Comparison of ENCODE assay signal across 24 mouse cellular contexts in the genomic region with DNA sequence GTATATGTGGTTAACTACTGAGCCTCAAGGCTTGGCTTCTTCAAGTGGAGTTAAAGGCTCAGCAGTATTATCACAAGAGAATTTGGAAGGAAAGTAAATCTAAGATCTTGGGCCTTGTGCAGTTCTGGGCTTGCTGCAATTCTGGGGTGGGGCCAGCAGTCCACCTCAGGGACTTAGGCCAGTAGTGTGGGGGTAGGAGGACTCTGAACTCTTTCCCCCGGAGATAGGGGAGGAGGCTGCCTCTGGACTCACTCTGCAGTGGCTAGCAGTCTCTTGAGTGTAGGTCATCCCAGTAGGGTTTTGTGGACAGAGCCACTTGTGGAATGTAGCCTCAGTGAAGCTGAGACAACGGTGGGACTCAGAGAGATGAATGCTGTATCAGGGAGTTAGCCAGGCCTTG. TPM values are rescaled to one million over a fixed set of nuclear protein-coding genes. Genes with fewer than 3 reads are reported as not detected.
"Had no signal": no experiment of that assay in that cellular context is flagged by ENCODE, and none has a peak within 500 bp of the region (broad histone marks: within the 10 kb centered on the region; RNA-seq: fewer than 3 reads in every experiment).

No protein-coding gene starts in this region.

- ATAC-seq: intestine, postnatal 0 days had no signal

- H3K9ac ChIP-seq: hindbrain, embryonic 15.5 days; limb, embryonic 15.5 days; lung, embryonic 14.5 days; neural tube, embryonic 15.5 days; stomach, embryonic 15.5 days had no signal

- H3K4me2 ChIP-seq: hindbrain, embryonic 15.5 days; limb, embryonic 15.5 days; lung, embryonic 14.5 days; neural tube, embryonic 15.5 days; stomach, embryonic 15.5 days had no signal

- DNase-seq: lung, embryonic 14.5 days; lung, postnatal 10 days; lung, postnatal 4 days; midbrain, embryonic 14.5 days; spleen, adult 18-20 months; thymus, adult 2 months; thymus, postnatal 25 days had no signal

- H3K27me3 ChIP-seq: hindbrain, embryonic 15.5 days; limb, embryonic 15.5 days; neural tube, embryonic 15.5 days; stomach, embryonic 15.5 days had no signal

- H3K4me3 ChIP-seq: hindbrain, embryonic 15.5 days; limb, embryonic 15.5 days; midbrain, embryonic 10.5 days; myocyte; neural tube, embryonic 15.5 days; stomach, embryonic 15.5 days had no signal

- H3K9me3 ChIP-seq: hindbrain, embryonic 15.5 days; limb, embryonic 15.5 days; midbrain, embryonic 10.5 days; neural tube, embryonic 15.5 days; stomach, embryonic 15.5 days had no signal

- H3K27ac ChIP-seq: hindbrain, embryonic 15.5 days; limb, embryonic 15.5 days; midbrain, embryonic 10.5 days; neural tube, embryonic 15.5 days; stomach, embryonic 15.5 days had no signal

RNA-seq across cellular contexts. Expression of a gene that starts 19.7 kb away (rescaled TPM):
- total RNA-seq: megakaryocyte, adult 5-6 weeks had no signal
- polyA plus RNA-seq: hindbrain, embryonic 15.5 days; intestine, postnatal 0 days; large intestine, adult 2 months; limb, embryonic 11.5 days; limb, embryonic 15.5 days; midbrain, embryonic 14.5 days; neural tube, embryonic 11.5 days; neural tube, embryonic 15.5 days; stomach, embryonic 15.5 days; testis, adult 2 months; thymus, adult 2 months had no signal

RNA-seq across cellular contexts. Expression of a gene that starts 33.8 kb away (rescaled TPM):
- total RNA-seq: layer of hippocampus, adult 8-10 months; layer of hippocampus, postnatal 14 days; left cerebral cortex, adult 18-20 months; left cerebral cortex, postnatal 14 days; megakaryocyte, adult 5-6 weeks had no signal
- polyA plus RNA-seq: intestine, postnatal 0 days; large intestine, adult 2 months; lung, embryonic 14.5 days; neural tube, embryonic 11.5 days; testis, adult 2 months; thymus, adult 2 months; urinary bladder, adult 2 months had no signal
